Mouse (Mus musculus): ENCODE measurements around the gene Cbx2. TPM values are rescaled to one million over a fixed set of nuclear protein-coding genes. Genes with fewer than 3 reads are reported as not detected.

The Cbx2 gene
- polyA plus RNA-seq, 1 experiment from 2014 or later: 66.7 TPM

- Histone ChIP-seq H3K9ac (peak overlapping the region; percentile 87), H3K4me1 (peaks cover 61% of the 10 kb centered on the region), H3K36me3 (no peaks in the 10 kb centered on the region), H3K9me3 (no peaks in the 10 kb centered on the region), H3K4me3 (peak overlapping the region; percentile 61), H3K27ac (peak overlapping the region; percentile 44; the same call in 1 of the 2 replicates), H3K27me3 (peaks cover 83% of the 10 kb centered on the region), H3K4me2 (replicated peaks) (peak overlapping the region; percentile 95)
- under 1% methylated on average over 64 of the region's 65 CpGs for WGBS
- no peak for ATAC-seq (ENCODE audit: low FRiP score, low read depth)
Measured at GRCm38 (mm10) chr11:119056301-119057211, 33.8 kb downstream of the Cbx2 start.

GRCm38 (mm10) chr11:119057291-119057690 lies 34.5 kb downstream of the Cbx2 start:
- Histone ChIP-seq H3K36me3 (no peaks in the 10 kb centered on the region), H3K4me1 (peaks cover 55% of the 10 kb centered on the region)
- 2% methylated on average over 9 of the region's 9 CpGs for WGBS

GRCm38 (mm10) chr11:119058041-119058995 lies 35.6 kb downstream of the Cbx2 start:
- ATAC-seq (ENCODE audit: low FRiP score, low read depth): no peak
- H3K9ac ChIP-seq: peak overlapping the region; percentile 19; the same call in 1 of the 2 replicates

More at GRCm38 (mm10) chr11:119057291-119057690, 34.5 kb downstream of the Cbx2 start:
- H3K9ac ChIP-seq: peak overlapping the region; percentile 87
- H3K9me3 ChIP-seq: peaks cover 5% of the 10 kb centered on the region; the same call in 1 of the 2 replicates
- ATAC-seq (ENCODE audit: low FRiP score, low read depth): no peak
- no peak overlapping the region for H3K27ac ChIP-seq
- peak overlapping the region; percentile 95 for H3K4me2 ChIP-seq (replicated peaks)
- H3K4me3 ChIP-seq: peak overlapping the region; percentile 61
- peaks cover 83% of the 10 kb centered on the region for H3K27me3 ChIP-seq

GRCm38 (mm10) chr11:119059256-119059655 lies 36.5 kb downstream of the Cbx2 start:
- H3K4me1 ChIP-seq: peaks cover 41% of the 10 kb centered on the region
- H3K27me3 ChIP-seq: peaks cover 89% of the 10 kb centered on the region
- WGBS: 2% methylated on average over 3 of the region's 3 CpGs
- no peak for ATAC-seq (ENCODE audit: low FRiP score, low read depth)
- no peaks in the 10 kb centered on the region for H3K36me3 ChIP-seq
- no peak overlapping the region for H3K4me2 ChIP-seq (replicated peaks)
- H3K9me3 ChIP-seq: peaks cover 5% of the 10 kb centered on the region; the same call in 1 of the 2 replicates
- no peak overlapping the region for H3K9ac ChIP-seq
- H3K4me3 ChIP-seq: no peak overlapping the region
- H3K27ac ChIP-seq: no peak overlapping the region

More at GRCm38 (mm10) chr11:119058041-119058995, 35.6 kb downstream of the Cbx2 start:
- peaks cover 88% of the 10 kb centered on the region for H3K27me3 ChIP-seq
- H3K4me3 ChIP-seq: peak overlapping the region; percentile 61
- no peak overlapping the region for H3K27ac ChIP-seq
- H3K9me3 ChIP-seq: peaks cover 5% of the 10 kb centered on the region; the same call in 1 of the 2 replicates
- WGBS: 3% methylated on average over 58 of the region's 58 CpGs
- peaks cover 48% of the 10 kb centered on the region for H3K4me1 ChIP-seq
- H3K36me3 ChIP-seq: no peaks in the 10 kb centered on the region
- H3K4me2 ChIP-seq (replicated peaks): peak overlapping the region; percentile 95

- peaks cover 30% of the 10 kb centered on the region for H3K27me3 ChIP-seq
Measured at GRCm38 (mm10) chr11:119066841-119067240, 44.1 kb downstream of the Cbx2 start.

GRCm38 (mm10) chr11:119072239-119072638 lies 49.5 kb downstream of the Cbx2 start:
- H3K36me3 ChIP-seq: no peaks in the 10 kb centered on the region
- no peaks in the 10 kb centered on the region for H3K9me3 ChIP-seq
- 81% methylated on average over 7 of the region's 7 CpGs for WGBS
- H3K4me2 ChIP-seq (replicated peaks): no peak overlapping the region
- peak overlapping the region; percentile 3; the same call in 1 of the 2 replicates for H3K27ac ChIP-seq
- no peak for ATAC-seq (ENCODE audit: low FRiP score, low read depth)
- H3K4me1 ChIP-seq: peaks cover 11% of the 10 kb centered on the region
- H3K4me3 ChIP-seq: no peak overlapping the region
- H3K9ac ChIP-seq: no peak overlapping the region
- peaks cover 15% of the 10 kb centered on the region; the same call in 1 of the 2 replicates for H3K27me3 ChIP-seq

More at GRCm38 (mm10) chr11:119066841-119067240, 44.1 kb downstream of the Cbx2 start:
- no peaks in the 10 kb centered on the region for H3K4me1 ChIP-seq
- no peaks in the 10 kb centered on the region for H3K36me3 ChIP-seq
- 82% methylated on average over 8 of the region's 8 CpGs for WGBS
- no peak overlapping the region for H3K4me2 ChIP-seq (replicated peaks)
- peaks cover 4% of the 10 kb centered on the region; the same call in 1 of the 2 replicates for H3K9me3 ChIP-seq
- ATAC-seq (ENCODE audit: low FRiP score, low read depth): no peak
- no peak overlapping the region for H3K4me3 ChIP-seq
- H3K9ac ChIP-seq: no peak overlapping the region
- no peak overlapping the region for H3K27ac ChIP-seq

GRCm38 (mm10) chr11:119072986-119073385 lies 50.2 kb downstream of the Cbx2 start:
- no peaks in the 10 kb centered on the region for H3K9me3 ChIP-seq
- ATAC-seq (ENCODE audit: low FRiP score, low read depth): no peak
- H3K27ac ChIP-seq: no peak overlapping the region
- no peak overlapping the region for H3K9ac ChIP-seq
- no peak overlapping the region for H3K4me3 ChIP-seq
- whole genome bisulfite sequencing: 72% methylated on average over 6 of the region's 6 CpGs
- peaks cover 5% of the 10 kb centered on the region; the same call in 1 of the 2 replicates for H3K36me3 ChIP-seq
- H3K27me3 ChIP-seq: peaks cover 16% of the 10 kb centered on the region; the same call in 1 of the 2 replicates
- H3K4me1 ChIP-seq: peaks cover 11% of the 10 kb centered on the region
- H3K4me2 ChIP-seq (replicated peaks): no peak overlapping the region

- 40% methylated on average over 6 of the region's 6 CpGs for WGBS
- Histone ChIP-seq H3K9me3 (no peaks in the 10 kb centered on the region), H3K4me3 (no peak overlapping the region), H3K4me1 (peaks cover 21% of the 10 kb centered on the region), H3K9ac (no peak overlapping the region), H3K36me3 (peaks cover 7% of the 10 kb centered on the region; the same call in 1 of the 2 replicates), H3K27me3 (peaks cover 18% of the 10 kb centered on the region; the same call in 1 of the 2 replicates), H3K4me2 (replicated peaks) (no peak overlapping the region), H3K27ac (no peak overlapping the region)
- no peak for ATAC-seq (ENCODE audit: low FRiP score, low read depth)
Measured at GRCm38 (mm10) chr11:119073876-119074433, 51.2 kb downstream of the Cbx2 start.

GRCm38 (mm10) chr11:119075805-119076204 lies 53.0 kb downstream of the Cbx2 start:
- Histone ChIP-seq H3K27me3 (peaks cover 34% of the 10 kb centered on the region), H3K9ac (no peak overlapping the region), H3K4me2 (replicated peaks) (no peak overlapping the region), H3K27ac (no peak overlapping the region), H3K4me3 (no peak overlapping the region), H3K9me3 (no peaks in the 10 kb centered on the region), H3K36me3 (peaks cover 17% of the 10 kb centered on the region), H3K4me1 (peaks cover 35% of the 10 kb centered on the region)
- WGBS: 89% methylated on average over 5 of the region's 5 CpGs
- ATAC-seq (ENCODE audit: low FRiP score, low read depth): no peak

- H3K4me1 ChIP-seq: peaks cover 55% of the 10 kb centered on the region
- ATAC-seq (ENCODE audit: low FRiP score, low read depth): no peak
- no peak overlapping the region for H3K4me3 ChIP-seq
- H3K9ac ChIP-seq: no peak overlapping the region
- H3K4me2 ChIP-seq (replicated peaks): no peak overlapping the region
- 68% methylated on average over 4 of the region's 4 CpGs for WGBS
- H3K27me3 ChIP-seq: peaks cover 44% of the 10 kb centered on the region
- H3K27ac ChIP-seq: no peak overlapping the region
- peaks cover 34% of the 10 kb centered on the region for H3K36me3 ChIP-seq
- H3K9me3 ChIP-seq: no peaks in the 10 kb centered on the region
Measured at GRCm38 (mm10) chr11:119077755-119078154, 55.0 kb downstream of the Cbx2 start.
